Mouse (Mus musculus) testis, postnatal 10 days (tissue): Measurements from ENCODE around the gene Pgm5.

Experiments
- DNase-seq: peaks from one replicate; pipeline ENCODE4 v3.0.0; 2021; ENCODE audit warnings: low spot score

Gene Pgm5

DNA sequence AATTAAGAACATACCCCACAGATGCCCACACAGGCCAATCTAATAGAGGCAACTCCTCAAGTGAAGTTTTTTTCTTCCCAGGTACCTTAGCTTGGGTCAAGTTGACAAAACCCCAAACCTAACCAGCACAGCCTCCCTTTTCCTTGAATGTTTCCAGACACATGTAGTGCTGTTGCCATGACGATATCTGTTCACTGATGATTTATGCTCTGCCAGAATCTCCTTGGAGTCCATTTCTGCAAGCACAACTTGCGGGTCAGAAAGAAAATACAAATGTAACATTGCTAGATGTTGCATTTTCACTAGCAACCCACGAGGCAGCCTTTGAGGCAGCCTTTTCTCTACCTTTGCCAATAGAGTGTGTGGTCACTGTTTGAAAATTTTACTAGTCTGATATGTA is 194.1 kb downstream of the Pgm5 start:
- DNase-seq: no peak

DNA sequence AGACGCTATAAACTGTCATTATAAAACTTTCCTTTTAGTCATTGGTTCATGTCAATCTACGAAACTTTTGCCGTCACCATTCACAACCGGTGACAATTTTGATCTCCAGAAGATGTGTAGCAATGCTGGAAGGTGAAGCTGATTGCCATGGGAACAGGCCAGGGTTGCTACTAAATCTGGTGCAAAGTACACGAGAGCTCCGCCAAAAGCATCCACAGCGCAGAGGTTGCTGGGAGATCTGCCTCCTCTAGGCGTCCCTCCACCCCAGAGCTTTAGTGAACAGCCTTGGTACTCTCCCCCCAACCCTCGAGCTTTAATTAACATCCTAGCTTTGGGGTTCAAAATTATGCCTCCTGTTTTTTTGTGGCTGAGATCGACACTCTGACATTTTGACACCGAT is 195.9 kb downstream of the Pgm5 start:
- DNase-seq: no peak

DNA sequence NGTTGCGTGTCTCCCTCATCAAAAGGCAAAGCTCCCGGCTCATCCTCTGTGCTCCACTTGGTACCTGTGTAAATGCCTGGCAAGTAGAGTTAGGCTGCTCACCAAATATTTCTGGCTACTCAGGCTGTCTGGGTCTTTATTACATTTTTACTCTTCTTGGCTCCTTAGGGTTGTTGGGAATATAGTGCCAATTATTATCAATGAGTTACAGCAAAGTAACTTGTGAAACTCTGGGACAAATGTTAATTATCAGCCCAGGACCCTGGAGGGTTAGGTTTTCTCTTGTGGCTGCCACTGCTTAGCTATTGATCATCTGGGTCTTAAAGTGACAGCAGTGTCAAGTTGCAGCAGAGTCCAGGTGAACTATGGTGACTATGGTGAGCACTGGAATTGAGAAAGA is 199.3 kb downstream of the Pgm5 start:
- DNase-seq: no peak

DNA sequence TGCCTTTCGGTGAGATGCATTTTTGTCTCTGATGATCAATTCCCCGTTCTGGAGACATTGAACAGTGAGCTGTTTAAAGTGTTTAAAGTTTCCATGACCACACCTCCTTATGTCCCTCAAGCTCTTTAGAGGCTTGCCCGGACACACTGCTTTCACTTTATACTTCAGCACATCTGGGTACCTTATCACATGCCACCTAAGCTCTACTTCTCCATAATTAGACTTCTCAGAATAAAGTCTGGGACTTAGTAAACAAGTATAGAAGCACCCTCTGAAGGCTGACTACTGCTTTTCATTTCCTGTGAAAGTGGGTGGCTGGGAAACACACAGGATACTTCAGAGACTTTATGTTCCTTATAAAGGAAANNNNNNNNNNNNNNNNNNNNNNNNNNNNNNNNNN is 204.7 kb downstream of the Pgm5 start:
- no peak for DNase-seq

DNA sequence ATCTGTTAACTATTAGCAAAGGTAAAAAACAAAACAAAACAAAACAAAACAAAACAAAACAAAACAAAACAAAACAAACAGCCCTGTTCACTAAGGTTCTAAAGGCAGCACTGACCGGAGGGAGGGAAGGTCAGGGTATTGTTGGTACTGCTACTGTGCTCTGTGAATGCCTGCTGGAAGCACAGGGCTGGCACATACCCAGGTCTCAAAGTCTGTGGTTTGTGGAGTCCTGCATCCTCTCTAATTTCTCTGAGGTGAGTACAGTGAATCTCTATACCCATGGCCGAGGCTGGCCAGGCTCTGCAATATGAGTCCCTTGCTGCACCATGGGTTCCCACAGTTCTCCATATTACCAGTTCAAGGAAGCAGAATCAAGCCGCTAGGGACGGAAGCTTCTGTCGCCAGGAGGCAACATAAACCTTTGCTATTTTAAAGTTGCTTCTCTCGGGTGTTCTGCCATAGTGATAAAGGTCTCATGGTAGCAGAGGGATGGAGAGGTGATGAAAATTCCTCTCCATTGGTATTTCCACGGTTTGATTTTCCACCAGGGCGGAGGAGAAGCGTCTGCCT is 208.3 kb downstream of the Pgm5 start:
- no peak for DNase-seq

DNA sequence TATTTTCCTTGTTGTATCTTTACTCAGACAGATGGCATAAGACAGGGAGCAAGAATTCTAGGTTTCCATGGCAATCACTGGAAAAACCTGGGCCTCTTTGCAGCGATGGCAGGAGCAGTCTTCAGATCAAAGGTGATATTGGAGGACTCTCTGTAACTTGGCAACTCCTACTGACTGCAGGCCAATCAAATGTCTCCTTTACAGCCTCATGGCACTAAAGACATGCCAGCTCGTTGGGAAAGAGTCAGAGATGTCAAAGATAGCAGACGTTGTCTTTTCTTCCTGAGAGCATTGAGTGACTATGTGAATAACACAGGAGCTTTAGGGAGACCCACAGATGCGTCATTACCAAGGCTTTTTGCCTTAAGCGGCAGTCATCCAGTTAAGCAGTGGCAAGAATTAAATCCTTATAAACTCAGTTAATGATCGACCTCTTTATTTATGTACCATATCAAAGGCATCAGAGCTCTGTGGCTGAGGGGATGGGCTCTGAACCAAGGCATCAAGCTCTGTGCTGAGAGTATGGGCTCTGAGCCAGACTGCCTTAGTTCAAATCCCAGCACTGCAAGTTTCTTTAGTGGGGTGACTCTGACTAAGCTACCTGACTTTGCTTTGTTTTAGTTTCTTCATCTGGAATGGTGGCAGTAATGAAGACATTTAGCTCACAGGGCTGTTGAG is 209.2 kb downstream of the Pgm5 start:
- no peak for DNase-seq

DNA sequence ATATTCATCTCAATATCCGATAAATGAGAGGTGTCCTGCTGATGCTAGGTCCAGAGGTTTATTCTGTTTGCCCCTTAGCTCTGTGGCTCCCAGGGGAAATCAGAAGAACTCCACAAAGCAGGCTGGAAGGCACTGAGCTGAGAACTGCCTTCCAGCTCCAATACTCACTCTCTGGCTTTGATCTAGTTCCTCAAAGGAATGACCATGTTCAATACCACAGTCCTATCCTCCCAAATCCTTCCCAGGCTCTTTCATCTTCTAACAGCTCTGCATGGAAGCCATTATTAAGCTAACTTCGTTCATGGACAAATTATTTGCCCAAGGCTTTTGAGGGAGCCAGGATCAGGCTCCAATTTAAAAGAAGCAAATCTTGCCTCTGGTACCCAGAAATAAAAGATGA is 210.1 kb downstream of the Pgm5 start:
- DNase-seq: no peak

DNA sequence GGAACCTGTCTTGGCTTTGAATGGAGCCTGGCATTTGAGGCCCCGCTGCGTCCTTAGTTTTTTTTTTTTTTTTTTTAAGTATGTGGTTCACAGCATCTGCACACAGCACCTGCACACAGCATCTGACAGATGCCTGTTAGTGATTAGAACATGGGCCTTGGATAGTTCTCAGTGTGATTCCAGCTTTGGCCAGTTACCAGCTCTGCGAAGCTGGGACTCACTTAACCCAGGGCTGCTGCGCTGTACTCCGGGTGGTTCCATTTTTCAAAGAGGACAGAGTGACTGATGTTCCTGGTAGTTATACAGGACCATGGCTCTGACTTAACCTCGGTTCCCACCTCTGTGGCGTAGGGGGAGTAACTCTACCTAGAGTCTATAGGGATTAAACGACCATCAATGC is 211.2 kb downstream of the Pgm5 start:
- DNase-seq: no peak

DNA sequence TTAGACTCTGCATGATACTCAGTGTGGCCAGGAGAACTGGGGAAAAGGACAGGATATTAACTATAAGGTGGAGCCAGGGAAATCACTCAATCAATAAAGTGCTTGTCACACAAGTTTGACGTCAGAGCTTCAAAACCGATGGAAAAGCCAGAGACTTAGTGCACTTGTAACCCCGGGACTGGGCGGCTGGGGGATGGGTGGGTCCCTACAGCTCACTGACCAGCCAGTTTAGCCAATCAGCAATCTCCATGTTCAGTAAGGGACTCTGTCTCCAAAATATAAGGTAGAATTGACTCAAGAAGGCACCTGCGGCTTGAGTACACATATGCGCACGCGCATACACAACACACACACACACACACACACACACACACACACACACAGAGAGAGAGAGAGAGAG is 213.6 kb downstream of the Pgm5 start:
- no peak for DNase-seq

DNA sequence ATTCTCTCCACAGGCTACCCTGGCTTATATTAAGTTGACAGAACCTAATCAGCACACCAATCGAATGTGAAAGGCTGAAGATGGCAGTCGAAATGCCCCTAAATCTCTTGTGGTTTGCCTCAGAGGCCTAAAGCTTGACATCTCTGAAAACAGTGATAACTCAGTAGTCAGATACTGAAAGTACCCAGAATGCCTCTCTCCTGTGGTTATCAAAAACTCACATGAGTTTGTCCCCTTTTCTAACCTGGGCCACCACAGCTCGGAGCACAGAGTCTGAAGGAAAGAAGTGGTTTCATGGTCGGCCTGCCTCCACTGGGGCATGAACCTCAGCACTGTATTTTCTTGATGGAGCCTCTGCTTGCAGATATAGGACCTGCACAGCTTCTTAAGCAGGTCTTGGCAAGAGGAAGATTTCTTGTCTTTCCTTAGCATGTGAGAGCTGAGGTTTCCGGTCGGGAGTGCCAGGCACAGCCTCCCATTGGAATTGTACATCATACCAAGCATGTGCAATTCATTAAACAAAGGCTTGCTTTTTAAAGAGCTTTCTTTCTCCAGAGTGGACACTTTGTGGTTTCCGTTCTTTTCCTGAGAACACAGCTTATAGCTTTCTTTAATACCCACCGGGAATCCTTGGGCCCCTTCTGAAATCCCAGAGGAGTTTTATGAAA is 215.4 kb downstream of the Pgm5 start:
- no peak for DNase-seq

DNA sequence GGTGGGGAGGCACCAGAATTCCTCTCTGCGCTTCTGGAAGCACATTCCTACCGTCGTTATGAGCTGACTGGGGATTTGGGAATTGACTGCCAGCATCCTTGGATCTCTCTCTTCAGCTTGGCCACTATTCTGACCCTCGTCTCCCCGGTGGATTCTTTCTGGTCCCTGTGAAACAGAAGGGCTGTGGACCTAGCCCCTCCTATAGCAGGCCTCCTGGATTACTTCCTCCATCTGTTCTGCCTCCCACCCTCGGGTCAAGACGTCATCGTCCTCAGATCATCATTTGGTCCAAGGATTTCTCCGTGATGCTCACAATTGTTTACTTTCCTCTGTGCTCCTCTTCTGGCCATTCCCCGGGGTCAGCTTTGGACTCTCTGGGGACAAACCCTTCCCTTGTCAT is 216.7 kb downstream of the Pgm5 start:
- DNase-seq: no peak

DNA sequence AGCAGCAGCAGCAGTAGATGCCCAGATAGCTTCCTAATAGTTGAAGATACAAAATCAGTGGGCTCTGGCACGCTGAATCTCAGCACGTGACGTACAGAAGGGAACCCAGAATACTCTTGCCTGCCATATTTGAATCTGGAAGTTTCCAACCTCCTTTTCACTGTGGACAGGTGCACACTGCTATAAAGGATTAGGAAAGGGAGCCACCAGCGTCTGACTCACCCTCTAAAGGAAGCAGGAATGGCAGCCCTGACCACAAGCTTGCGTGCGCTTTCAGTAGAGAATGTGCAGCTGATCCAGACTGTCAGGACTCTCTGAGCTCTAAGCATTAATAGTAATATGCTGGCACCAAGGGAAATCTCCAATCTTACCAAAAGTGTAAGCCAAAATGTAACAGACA is 220.7 kb downstream of the Pgm5 start:
- DNase-seq: no peak

DNA sequence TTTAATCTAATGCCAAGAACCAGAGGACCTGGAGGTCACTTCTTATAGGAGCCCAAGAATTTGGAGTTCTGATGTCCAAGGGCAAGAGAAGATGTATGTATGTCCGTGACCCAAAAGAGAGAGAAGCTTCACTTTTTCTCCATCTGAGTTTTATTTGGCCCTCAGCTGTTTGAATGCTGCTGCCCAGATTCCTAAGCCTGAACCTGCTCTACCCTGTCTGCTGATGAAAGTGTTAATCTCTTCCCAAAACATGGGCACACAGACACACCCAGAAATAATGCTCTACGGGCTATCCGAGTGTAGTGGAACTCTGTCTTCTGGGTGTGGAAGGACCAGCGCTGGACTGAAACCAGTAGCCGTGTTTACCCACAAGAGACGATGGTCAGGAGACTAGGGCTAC is 223.7 kb downstream of the Pgm5 start:
- no peak for DNase-seq

DNA sequence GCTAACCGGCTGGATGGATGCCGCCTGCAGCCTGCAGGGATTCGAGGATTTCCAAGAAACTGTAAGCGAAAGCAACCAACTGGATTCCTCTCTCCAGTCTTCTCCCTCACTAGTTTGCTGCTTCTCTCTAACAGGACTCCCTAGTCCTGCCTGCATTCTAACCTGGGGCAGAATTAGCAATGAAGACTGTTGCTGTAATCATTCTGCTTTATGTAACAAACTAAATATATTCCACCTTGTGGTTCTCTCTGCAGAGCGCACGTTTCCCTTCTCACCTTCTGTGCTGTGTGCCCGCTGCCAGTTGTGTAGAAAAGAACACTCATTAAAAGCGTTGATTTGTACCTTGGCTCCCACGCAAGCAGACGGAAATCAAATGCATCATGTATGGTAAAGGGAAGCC is 225.0 kb downstream of the Pgm5 start:
- no peak for DNase-seq

DNA sequence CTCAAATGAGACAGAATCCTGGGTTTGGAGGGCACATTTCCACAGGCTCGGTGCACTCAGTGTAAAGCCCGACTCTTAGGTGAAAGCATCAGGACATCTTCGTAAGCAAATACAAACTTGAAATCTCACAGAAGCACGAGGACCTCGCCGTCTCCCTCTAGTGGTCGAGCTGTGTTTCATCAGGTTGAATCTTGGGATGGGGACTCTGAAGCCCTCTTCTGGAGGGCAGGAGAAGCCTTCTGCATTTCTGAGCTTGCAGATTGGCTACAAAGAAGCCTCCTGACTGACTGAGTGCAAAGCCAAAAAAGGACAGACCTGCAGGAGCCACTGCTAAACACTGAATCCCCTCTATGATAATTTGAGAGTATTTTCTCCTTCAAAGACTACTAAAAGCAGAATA is 227.1 kb downstream of the Pgm5 start:
- DNase-seq: peak; percentile 83
